Mouse (Mus musculus) ES-E14 (cell line): ENCODE results near the gene Ints3. TPM values are rescaled to one million over a fixed set of nuclear protein-coding genes. Genes with fewer than 3 reads are reported as not detected.
"Not testable (repeated sequence)": the region's sequence is repeated elsewhere in the genome, so short reads cannot be mapped to it uniquely, and the experiment has no call there.

ENCODE experiments used
- DNase-seq: peaks from one replicate; pipeline ENCODE4 v3.0.0-alpha.2; 2013; ENCODE audit warnings: low read depth, low spot score
- H3K27ac ChIP-seq: 2 replicates; pipeline ENCODE4 v1.5.1; 2012; ENCODE audit warnings: low read depth, mild to moderate bottlenecking, low read length, moderate library complexity, mixed read lengths; ENCODE audit not compliant: poor library complexity, insufficient read depth, severe bottlenecking
- H3K36me3 ChIP-seq: 2 replicates; pipeline ENCODE4 v1.6.1; 2012; ENCODE audit warnings: mild to moderate bottlenecking, low read length, moderate library complexity, mixed read lengths; ENCODE audit not compliant: control insufficient read depth, poor library complexity, insufficient read depth, severe bottlenecking
- H3K4me1 ChIP-seq, 2 experiments: fragments of 150-350 bp in 1 of 2; sonication (generic) in 1 of 2; 2 replicates each; pipeline ENCODE4 v1.6.1; 2012; ENCODE audit warnings: low read length in 2 of 2, mild to moderate bottlenecking in 1 of 2, mixed read lengths in 1 of 2; ENCODE audit not compliant: control insufficient read depth in 2 of 2, insufficient read depth in 2 of 2, poor library complexity in 1 of 2
- H3K4me3 ChIP-seq, 2 experiments: fragments of 150-350 bp in 1 of 2; sonication (generic) in 1 of 2; 2 replicates each; pipeline ENCODE4 v1.5.1; 2012; ENCODE audit warnings: low read length in 2 of 2, low read depth in 1 of 2, mild to moderate bottlenecking in 1 of 2, mixed read lengths in 1 of 2; ENCODE audit not compliant: insufficient read depth in 1 of 2, poor library complexity in 1 of 2, severe bottlenecking in 1 of 2
- H3K9ac ChIP-seq: 2 replicates; pipeline ENCODE4 v1.6.1; 2012; ENCODE audit warnings: low read depth, mild to moderate bottlenecking, low read length, mixed read lengths; ENCODE audit not compliant: poor library complexity, insufficient read depth, severe bottlenecking
- H3K9me3 ChIP-seq: fragments of 150-350 bp; sonication (generic); 2 replicates; pipeline ENCODE4 v1.6.1; 2012; ENCODE audit warnings: low read depth, mild to moderate bottlenecking, low read length; ENCODE audit not compliant: control insufficient read depth, insufficient read depth
- CHD2 ChIP-seq: IDR thresholded peaks from 2 replicates; pipeline ENCODE4 v1.6.1; 2014; ENCODE audit warnings: mild to moderate bottlenecking, low read depth, low read length, inconsistent platforms
- HCFC1 ChIP-seq: IDR thresholded peaks from 2 replicates; pipeline ENCODE4 v1.6.1; 2012; ENCODE audit warnings: low read length, inconsistent platforms, borderline replicate concordance; ENCODE audit not compliant: insufficient read depth
- MAFK ChIP-seq: IDR thresholded peaks from 2 replicates; pipeline ENCODE4 v1.6.1; 2014; ENCODE audit warnings: mild to moderate bottlenecking, low read depth, low read length, inconsistent platforms; ENCODE audit not compliant: insufficient read depth
- ZC3H11A ChIP-seq: IDR thresholded peaks from 2 replicates; pipeline ENCODE4 v1.6.1; 2012; ENCODE audit warnings: low read depth, mild to moderate bottlenecking, inconsistent platforms, low read length, borderline replicate concordance
- ZNF384 ChIP-seq: IDR thresholded peaks from 2 replicates; pipeline ENCODE4 v1.6.1; 2012; ENCODE audit warnings: low read depth, low read length, inconsistent platforms
- in situ Hi-C, 2 experiments: fragments of 600-800 bp; cut with MboI; formaldehyde crosslinking; loops; one replicate each; pipeline ENCODE4 v1.15.1; 2025; ENCODE audit warnings: low sequenced_read_pairs in 2 of 2, inconsistent platforms in 1 of 2; ENCODE audit not compliant: unreplicated experiment in 2 of 2
- total RNA-seq: library from RNA; depleted of rRNA; stranded (reverse); fragments of 300-350 nt; gene quantifications from 2 replicates; pipeline ENCODE4 v1.2.3, GENCODE M21; 2012; rRNA removed

The Ints3 gene
- total RNA-seq, 1 experiment, result 62.7 TPM

GRCm38 (mm10) chr3:90359230-90359629 lies 74.2 kb downstream of the Ints3 start:
- no peak overlapping the region for H3K9ac ChIP-seq
- H3K4me3 ChIP-seq, result no peak overlapping the region
- no peak for TF ChIP-seq MAFK
- no peak for TF ChIP-seq ZNF384
- TF ChIP-seq ZC3H11A, result no peak
- TF ChIP-seq CHD2, result no peak
- TF ChIP-seq HCFC1, result no peak
- H3K9me3 ChIP-seq, result no peaks in the 10 kb centered on the region
- no peak overlapping the region for H3K27ac ChIP-seq
- peaks cover 0 to 2% of the 10 kb centered on the region in 2 experiments; a peak in 2 of 4 replicates for H3K4me1 ChIP-seq
- no peak for DNase-seq
- peaks cover 26% of the 10 kb centered on the region for H3K36me3 ChIP-seq
- in situ Hi-C loops, result no loop called here

GRCm38 (mm10) chr3:90357959-90358358 lies 75.5 kb downstream of the Ints3 start:
- in situ Hi-C loops, result no loop called here
- TF ChIP-seq MAFK (no peak), ZC3H11A (no peak), CHD2 (no peak), HCFC1 (no peak)
- H3K36me3 ChIP-seq, result peaks cover 33% of the 10 kb centered on the region

GRCm38 (mm10) chr3:90347847-90348246 lies 85.6 kb downstream of the Ints3 start:
- no peak overlapping the region for H3K27ac ChIP-seq
- H3K9ac ChIP-seq, result no peak overlapping the region
- no peak for TF ChIP-seq CHD2
- H3K4me1 ChIP-seq, result no peaks in the 10 kb centered on the region
- H3K9me3 ChIP-seq, result no peaks in the 10 kb centered on the region
- no peak for DNase-seq
- no peak overlapping the region for H3K4me3 ChIP-seq
- in situ Hi-C loops, result no loop called here
- H3K36me3 ChIP-seq, result peaks cover 22% of the 10 kb centered on the region

More at GRCm38 (mm10) chr3:90357959-90358358, 75.5 kb downstream of the Ints3 start:
- Histone ChIP-seq H3K27ac (no peak overlapping the region), H3K4me3 (no peak overlapping the region), H3K4me1 (no peaks in the 10 kb centered on the region; a peak in 1 of 4 replicates), H3K9me3 (no peaks in the 10 kb centered on the region), H3K9ac (no peak overlapping the region)
- DNase-seq, result no peak

- in situ Hi-C loops, H3K9ac ChIP-seq, H3K27ac ChIP-seq, H3K4me1 ChIP-seq, H3K36me3 ChIP-seq, DNase-seq, H3K9me3 ChIP-seq, H3K4me3 ChIP-seq: not testable (repeated sequence)
Measured at GRCm38 (mm10) chr3:90342853-90343252, 90.6 kb downstream of the Ints3 start.

Other genes with a start within 250 kb of the Ints3 start
- gene Rps27, start 220.0 kb downstream of the Ints3 start, total RNA-seq, result 3,820 and 4,467 TPM in 2 replicates
- gene Rab13, start 219.9 kb downstream of the Ints3 start, total RNA-seq, result 9.6 and 13.2 TPM in 2 replicates
- 61.9 and 64.0 TPM in 2 replicates for gene Jtb, start 202.0 kb downstream of the Ints3 start, total RNA-seq
- gene Creb3l4, start 190.1 kb downstream of the Ints3 start, total RNA-seq, result 2.3 and 4.8 TPM in 2 replicates
- 88.4 and 115 TPM in 2 replicates for gene Slc39a1, start 185.4 kb downstream of the Ints3 start, total RNA-seq
- gene Crtc2, start 179.5 kb downstream of the Ints3 start, total RNA-seq, result 9.8 and 11.8 TPM in 2 replicates
- gene Dennd4b, start 168.4 kb downstream of the Ints3 start, total RNA-seq, result 4.1 and 8.2 TPM in 2 replicates
- 17.9 and 20.9 TPM in 2 replicates for gene Gatad2b, start 140.4 kb downstream of the Ints3 start, total RNA-seq
- gene Slc27a3, start 43.7 kb downstream of the Ints3 start, total RNA-seq, result 22.9 and 43.7 TPM in 2 replicates
- 16.4 and 21.6 TPM in 2 replicates for gene Npr1, start 32.2 kb upstream of the Ints3 start, total RNA-seq
- gene Ilf2, start 42.5 kb upstream of the Ints3 start, total RNA-seq, result 153 and 165 TPM in 2 replicates
- 24.7 and 33.6 TPM in 2 replicates for gene Snapin, start 57.4 kb upstream of the Ints3 start, total RNA-seq
- gene Chtop, start 75.9 kb upstream of the Ints3 start, total RNA-seq, result 84.0 and 110 TPM in 2 replicates
- gene S100a1, start 80.8 kb upstream of the Ints3 start, total RNA-seq, result 1.7 and 2.3 TPM in 2 replicates
- gene S100a13, start 80.8 kb upstream of the Ints3 start, total RNA-seq, result 5.3 and 8.2 TPM in 2 replicates
- 0.54 TPM in 1 of 2 replicates, not detected in the other for gene S100a14, start 93.2 kb upstream of the Ints3 start, total RNA-seq
- gene S100a16, start 103.6 kb upstream of the Ints3 start, total RNA-seq, result 3.2 TPM in 2 replicates
- gene S100a3, start 127.0 kb upstream of the Ints3 start, total RNA-seq, result 0.95 and 1.6 TPM in 2 replicates
- not detected in 2 replicates for gene S100a2, start 156.6 kb upstream of the Ints3 start, total RNA-seq
- not detected in 2 replicates for gene Gm42674, start 168.3 kb upstream of the Ints3 start, total RNA-seq
- gene S100a4, start 170.1 kb upstream of the Ints3 start, total RNA-seq, result 2.0 and 6.9 TPM in 2 replicates
- not detected in 2 replicates for gene S100a5, start 174.9 kb upstream of the Ints3 start, total RNA-seq
- 488 and 912 TPM in 2 replicates for gene S100a6, start 179.3 kb upstream of the Ints3 start, total RNA-seq
- 0.32 and 1.1 TPM in 2 replicates for gene S100a7a, start 220.4 kb upstream of the Ints3 start, total RNA-seq
- gene S100a8, start 235.4 kb upstream of the Ints3 start, total RNA-seq, result not detected in 2 replicates